Mouse (Mus musculus): ENCODE results near the gene Zfp92. TPM values are rescaled to one million over a fixed set of nuclear protein-coding genes. Genes with fewer than 3 reads are reported as not detected.

Zfp92 gene
- 0.04 and 0.05 TPM in 2 replicates for polyA plus RNA-seq (2015; fragmentation: Nextera tagmentation; extraction: Ambion mirVana)

DNA sequence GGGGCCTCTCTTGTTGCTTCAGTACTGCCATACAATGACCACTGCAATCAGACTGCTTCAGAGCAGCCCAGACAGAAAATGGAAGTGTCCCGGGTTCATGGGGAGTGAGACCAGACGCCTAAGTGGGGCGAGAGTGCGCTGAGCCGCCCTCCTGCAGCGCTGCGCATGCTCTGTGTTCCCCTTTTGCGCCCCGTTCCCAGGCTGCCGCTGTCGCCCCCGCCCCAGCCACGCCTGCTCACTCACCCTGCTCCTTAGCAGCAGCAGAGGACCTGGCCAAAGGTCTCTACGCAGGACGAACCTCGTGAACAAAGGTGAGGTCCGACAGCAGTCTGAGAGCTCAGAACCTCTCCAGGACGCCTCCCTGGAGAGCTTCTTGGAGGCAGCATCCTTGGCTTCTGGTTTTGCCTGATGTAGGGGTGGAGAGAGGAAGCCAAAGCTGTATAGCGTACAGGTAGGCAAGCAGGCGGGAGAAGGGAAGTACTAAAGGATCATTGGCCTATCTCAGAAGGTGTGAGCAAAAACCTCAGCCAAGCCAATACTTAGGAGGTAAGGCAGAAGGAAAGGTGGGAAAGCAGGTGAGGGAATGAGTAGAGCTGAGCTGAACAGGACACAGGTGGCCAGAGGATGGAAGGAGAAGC, at the start of gene Zfp92:
Zfp92 (plus strand) TSS at position 217 of the 638 bp plus-strand sequence.

DNA sequence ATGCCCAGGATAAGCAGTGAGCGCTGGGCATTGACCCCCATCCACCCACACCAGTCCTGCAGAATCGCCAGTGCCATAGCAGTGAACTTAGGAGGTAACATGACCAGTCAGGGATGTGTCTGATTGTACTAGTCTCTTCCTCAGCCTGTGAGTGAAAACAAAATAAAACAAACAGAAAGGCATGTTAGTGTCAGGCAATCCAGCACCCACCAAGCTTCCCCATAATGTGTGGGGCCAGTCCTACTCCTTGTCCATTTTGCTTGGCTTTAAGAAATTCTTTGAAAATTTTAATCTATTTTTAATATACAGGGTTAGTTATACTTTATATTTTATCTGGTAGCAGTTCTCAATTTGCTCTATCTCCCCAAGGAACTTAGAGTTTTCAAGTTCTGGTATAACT, 12.3 kb upstream of the Zfp92 start, which contains the start of gene Gm18336:
Gm18336 (minus strand) TSS at position 101 of the 400 bp plus-strand sequence.

DNA sequence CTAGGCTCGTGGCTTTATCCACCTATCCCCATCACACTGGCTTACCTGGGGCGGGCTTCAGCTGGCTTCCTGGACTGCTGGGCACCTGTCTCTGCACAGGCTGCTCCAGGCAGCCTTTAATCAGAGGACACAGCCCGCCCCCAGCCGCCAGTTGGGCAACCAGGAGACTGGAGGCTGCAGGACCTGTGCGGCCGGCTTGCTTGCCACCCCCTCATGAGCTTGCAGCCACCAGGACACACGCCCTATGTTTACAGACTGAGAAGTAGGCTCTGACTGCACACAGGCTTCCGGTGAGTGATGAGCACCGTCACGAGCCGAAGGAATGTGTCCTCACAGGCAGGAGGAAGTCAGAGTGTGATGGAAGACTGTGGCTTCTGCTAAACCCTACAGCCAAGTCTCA, 24.4 kb downstream of the Zfp92 start, which contains the start of gene Trex2:
Trex2 (minus strand) TSS at position 93 of the 400 bp plus-strand sequence.

DNA sequence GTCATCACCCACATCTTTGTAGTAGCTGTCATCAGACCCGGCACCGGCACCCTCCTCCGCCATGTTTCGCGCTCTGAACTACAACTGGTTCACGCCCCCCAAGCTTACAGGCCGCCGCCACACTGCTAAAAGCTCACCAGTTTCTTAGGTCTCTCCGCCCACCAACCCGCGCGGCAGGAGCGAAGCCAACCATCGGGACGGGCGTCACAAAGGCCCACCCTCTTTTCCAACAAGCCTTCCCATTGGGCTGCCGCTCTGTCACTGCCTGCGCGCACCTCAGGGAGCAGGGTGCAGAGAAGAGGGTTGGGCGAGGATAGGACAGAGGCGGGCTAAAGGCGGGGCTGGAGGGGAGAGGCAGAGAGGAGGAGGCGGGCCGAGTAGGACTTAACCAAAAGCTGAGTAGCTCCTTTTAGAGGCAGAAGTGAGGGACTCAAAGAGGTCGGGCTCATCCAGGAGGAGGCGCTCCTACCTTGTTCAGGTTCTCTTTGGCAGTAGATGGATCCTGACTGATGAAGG, 48.0 kb downstream of the Zfp92 start, which contains the start of gene Haus7:
Haus7 (minus strand) TSS at position 168 of the 516 bp plus-strand sequence.

Other genes starting within 250 kb of the Zfp92 start
- gene Spin2d, start 234.1 kb upstream of the Zfp92 start, polyA plus RNA-seq (2015; fragmentation: Nextera tagmentation; extraction: Ambion mirVana) = not detected in 2 replicates
- 0.79 and 15.1 TPM in 2 replicates for gene Xlr3b, start 218.9 kb upstream of the Zfp92 start, polyA plus RNA-seq (2015; fragmentation: Nextera tagmentation; extraction: Ambion mirVana)
- 0.17 and 3.3 TPM in 2 replicates for gene Xlr4b, start 196.8 kb upstream of the Zfp92 start, polyA plus RNA-seq (2015; fragmentation: Nextera tagmentation; extraction: Ambion mirVana)
- gene F8a, start 182.8 kb upstream of the Zfp92 start, polyA plus RNA-seq (2015; fragmentation: Nextera tagmentation; extraction: Ambion mirVana) = 21.2 and 24.6 TPM in 2 replicates
- 0.25 TPM in 1 of 2 replicates, not detected in the other for gene Xlr4c, start 168.0 kb upstream of the Zfp92 start, polyA plus RNA-seq (2015; fragmentation: Nextera tagmentation; extraction: Ambion mirVana)
- not detected in 2 replicates for gene Xlr3c, start 145.7 kb upstream of the Zfp92 start, polyA plus RNA-seq (2015; fragmentation: Nextera tagmentation; extraction: Ambion mirVana)
- gene Xlr5a, start 118.1 kb upstream of the Zfp92 start, polyA plus RNA-seq (2015; fragmentation: Nextera tagmentation; extraction: Ambion mirVana) = 0.10 TPM in 1 of 2 replicates, not detected in the other
- gene Xlr5c, start 118.1 kb upstream of the Zfp92 start, polyA plus RNA-seq (2015; fragmentation: Nextera tagmentation; extraction: Ambion mirVana) = not detected in 2 replicates
- not detected in 2 replicates for gene Gm45015, start 74.3 kb upstream of the Zfp92 start, polyA plus RNA-seq (2015; fragmentation: Nextera tagmentation; extraction: Ambion mirVana)
- 4.0 and 4.9 TPM in 2 replicates for gene Zfp275, start 68.5 kb upstream of the Zfp92 start, polyA plus RNA-seq (2015; fragmentation: Nextera tagmentation; extraction: Ambion mirVana)
- 0.07 TPM in 1 of 2 replicates, not detected in the other for gene Gm18336, start 12.4 kb upstream of the Zfp92 start, polyA plus RNA-seq (2015; fragmentation: Nextera tagmentation; extraction: Ambion mirVana)
- gene Trex2, start 24.2 kb downstream of the Zfp92 start, polyA plus RNA-seq (2015; fragmentation: Nextera tagmentation; extraction: Ambion mirVana) = 11.7 and 13.1 TPM in 2 replicates
- gene Haus7, start 47.9 kb downstream of the Zfp92 start, polyA plus RNA-seq (2015; fragmentation: Nextera tagmentation; extraction: Ambion mirVana) = 42.9 and 47.3 TPM in 2 replicates
- gene Bgn, start 72.5 kb downstream of the Zfp92 start, polyA plus RNA-seq (2015; fragmentation: Nextera tagmentation; extraction: Ambion mirVana) = 364 and 471 TPM in 2 replicates
- 0.86 and 1.4 TPM in 2 replicates for gene Atp2b3, start 92.0 kb downstream of the Zfp92 start, polyA plus RNA-seq (2015; fragmentation: Nextera tagmentation; extraction: Ambion mirVana)
- 8.1 and 8.2 TPM in 2 replicates for gene Dusp9, start 228.3 kb downstream of the Zfp92 start, polyA plus RNA-seq (2015; fragmentation: Nextera tagmentation; extraction: Ambion mirVana)
- gene Pnck, start 249.0 kb downstream of the Zfp92 start, polyA plus RNA-seq (2015; fragmentation: Nextera tagmentation; extraction: Ambion mirVana) = 135 and 159 TPM in 2 replicates